Mouse (Mus musculus): Measurements from ENCODE around the gene Cacnb4.

- TF ChIP-seq CTCF (IDR thresholded peaks at IDR 0.05; ENCODE audit: low read depth, low read length) (no peak), POLR2A (IDR thresholded peaks at IDR 0.05; ENCODE audit: borderline replicate concordance, low read depth, low read length) (no peak)
Observed at GRCm38 (mm10) chr2:52604651-52605020, 72.0 kb downstream of the Cacnb4 start.

All from bone marrow macrophage, adult 2 months (primary cell).